Mouse (Mus musculus): ENCODE measurements around the gene Cst11.
"Not testable (repeated sequence)": the region's sequence is repeated elsewhere in the genome, so short reads cannot be mapped to it uniquely, and the experiment has no call there.

Gene Cst11

DNA sequence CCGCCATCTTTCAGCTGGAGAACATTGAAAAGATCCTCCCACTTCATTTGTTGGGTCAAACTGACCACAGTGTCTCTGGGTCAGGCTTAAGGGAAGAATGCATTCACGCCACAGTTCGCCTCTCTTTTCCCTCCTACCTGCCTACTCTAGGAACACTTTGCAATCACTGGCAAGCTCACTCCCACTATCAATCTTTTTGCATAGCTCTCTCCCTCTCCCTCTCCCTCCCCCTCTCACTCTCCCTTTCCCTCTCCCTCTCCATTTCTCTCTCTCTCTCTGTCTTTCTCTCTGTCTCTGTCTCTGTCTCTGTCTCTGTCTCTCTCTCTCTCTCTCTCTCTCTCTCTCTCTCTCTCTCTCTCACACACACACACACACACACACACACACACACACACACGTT is at the start of gene Cst11:
Gene Cst11 (minus strand): TSS at position 101 of the 400 bp plus-strand sequence.
- not testable (repeated sequence) for DNase-seq (ENCODE audit: low read depth in 1 of 2, low spot score in 2 of 2)

DNA sequence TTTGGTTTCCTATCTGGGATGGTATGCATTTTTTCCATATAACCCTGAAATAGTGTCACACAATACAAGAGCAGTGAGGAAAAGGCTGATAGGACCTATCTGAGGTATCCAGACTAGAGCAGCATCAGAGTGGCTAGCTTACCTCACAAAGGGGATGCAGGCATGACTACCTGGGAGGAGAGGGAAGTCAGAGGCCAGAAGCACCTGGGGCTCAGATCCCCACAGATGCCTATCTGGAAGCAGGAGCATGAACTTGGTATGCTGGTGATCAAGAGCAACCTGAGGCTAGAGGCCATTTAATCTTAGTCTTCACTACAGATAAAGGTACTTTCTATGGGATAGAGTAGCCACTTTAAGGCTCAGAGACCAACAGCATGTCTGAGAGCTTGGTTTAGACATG is 48.6 kb upstream of the Cst11 start, which contains the start of gene Cst13:
Gene Cst13 (plus strand): TSS at position 173 of the 400 bp plus-strand sequence.
- DNase-seq (ENCODE audit: low read depth in 1 of 2, low spot score in 2 of 2) = no peak

DNA sequence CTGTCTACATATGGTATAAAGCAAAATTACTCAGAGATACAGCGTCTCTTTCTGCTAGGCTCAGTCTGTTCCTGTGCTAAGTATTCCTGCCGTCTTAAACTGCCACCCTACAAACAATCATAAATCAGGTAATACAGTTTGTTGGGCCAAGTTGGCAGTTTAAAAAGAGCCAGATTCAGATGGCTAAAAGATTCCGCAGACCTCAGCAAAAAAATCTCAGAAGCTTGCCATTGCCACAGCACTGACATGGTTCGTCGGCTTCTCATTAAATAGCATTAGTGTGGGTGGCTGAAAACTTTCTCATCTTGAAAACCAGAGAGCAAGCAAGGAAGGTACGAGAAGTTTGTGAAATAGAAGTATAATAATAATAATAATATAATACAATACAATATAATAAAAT is 35.4 kb upstream of the Cst11 start:
- DNase-seq (ENCODE audit: low read depth in 1 of 2, low spot score in 2 of 2) = no peak

DNA sequence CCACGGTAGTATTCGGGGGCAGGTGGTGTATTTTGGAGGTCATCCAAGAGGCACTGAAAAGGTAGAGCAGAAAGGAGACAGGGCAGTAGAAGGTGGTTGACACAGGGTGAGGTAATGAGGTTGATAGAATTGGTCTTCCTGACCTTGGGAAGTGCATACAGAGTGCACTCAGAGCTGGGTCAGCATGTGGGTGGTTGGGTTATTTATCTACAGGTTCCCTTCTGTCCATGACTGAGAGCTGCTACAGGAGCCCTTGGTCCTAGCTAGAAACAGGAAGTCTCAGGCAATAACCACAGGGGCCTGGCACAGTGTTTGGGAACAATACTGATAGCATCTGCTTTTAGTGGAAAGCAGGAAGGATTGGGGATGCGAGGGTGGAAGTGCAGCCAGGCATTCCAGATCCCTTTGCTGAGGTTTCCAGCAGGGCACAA is 30.2 kb upstream of the Cst11 start:
- DNase-seq (ENCODE audit: low read depth in 1 of 2, low spot score in 2 of 2) = no peak

DNA sequence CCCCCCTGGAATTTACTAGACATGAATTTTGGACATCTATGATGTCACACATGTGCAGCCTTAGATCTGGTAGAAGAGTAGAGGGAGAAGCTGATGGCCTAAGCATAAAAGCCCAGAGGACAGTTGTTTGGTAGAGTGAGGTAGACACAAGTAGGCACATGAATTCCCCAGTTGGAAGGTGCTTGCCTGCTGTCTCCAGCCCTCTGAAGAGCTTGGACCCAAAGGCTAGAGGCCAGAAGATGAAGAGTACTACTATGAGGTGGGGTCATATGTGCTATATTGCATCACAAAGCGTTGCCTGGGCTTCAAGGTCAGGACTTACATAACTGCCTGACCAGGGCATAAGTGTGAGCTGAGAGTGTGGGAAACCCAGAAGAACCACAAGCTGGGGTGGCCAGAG is 27.2 kb upstream of the Cst11 start, which contains the start of gene Cst8:
Gene Cst8 (plus strand): TSS at position 301 of the 400 bp plus-strand sequence.
- no peak for DNase-seq (ENCODE audit: low read depth in 1 of 2, low spot score in 2 of 2)

DNA sequence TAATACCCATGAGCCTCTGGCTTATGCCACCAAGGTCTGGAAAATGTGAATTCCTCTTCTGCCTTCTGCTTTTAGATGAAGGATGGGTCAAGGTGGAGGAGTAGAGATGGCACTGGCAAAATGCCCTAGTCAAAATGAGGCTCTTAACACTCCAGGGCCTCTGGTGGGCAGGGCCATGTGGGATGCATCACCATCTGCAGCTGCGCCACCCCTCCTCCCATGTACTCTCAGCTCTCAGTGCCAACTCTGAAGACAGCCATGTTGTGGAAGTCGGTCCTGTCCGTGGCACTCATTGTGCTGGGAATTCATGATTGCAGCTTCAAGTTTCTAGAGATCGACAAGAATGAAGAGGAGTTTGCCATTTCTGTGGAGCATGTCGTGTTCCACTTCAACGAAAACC is 17.8 kb upstream of the Cst11 start, which contains the start of gene Cst12:
Gene Cst12 (plus strand): TSS at position 220 of the 400 bp plus-strand sequence.
- DNase-seq (ENCODE audit: low read depth in 1 of 2, low spot score in 2 of 2) = no peak

DNA sequence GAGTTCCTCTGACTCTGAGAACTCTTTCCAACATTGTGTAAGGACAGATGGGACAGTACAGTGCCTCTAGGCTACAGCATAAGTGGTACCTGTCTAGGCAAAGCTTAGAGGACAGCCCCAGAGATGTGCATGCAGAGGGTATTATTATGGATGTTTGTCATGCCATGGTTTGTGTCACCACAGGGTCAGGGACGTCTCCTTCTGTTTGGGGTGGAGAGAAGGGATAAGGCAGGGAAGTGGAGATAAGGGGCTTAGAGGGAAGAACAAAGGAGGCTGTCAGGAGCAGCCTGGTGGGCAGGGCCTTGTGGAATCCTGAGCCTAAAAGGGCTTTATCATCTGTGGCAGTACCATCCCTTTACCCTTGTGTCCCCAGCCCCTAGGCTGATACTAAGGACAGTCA is 10.4 kb upstream of the Cst11 start, which contains the start of gene 8030411F24Rik:
Gene 8030411F24Rik (plus strand): TSS at position 301 of the 400 bp plus-strand sequence.
- DNase-seq (ENCODE audit: low read depth in 1 of 2, low spot score in 2 of 2) = no peak

DNA sequence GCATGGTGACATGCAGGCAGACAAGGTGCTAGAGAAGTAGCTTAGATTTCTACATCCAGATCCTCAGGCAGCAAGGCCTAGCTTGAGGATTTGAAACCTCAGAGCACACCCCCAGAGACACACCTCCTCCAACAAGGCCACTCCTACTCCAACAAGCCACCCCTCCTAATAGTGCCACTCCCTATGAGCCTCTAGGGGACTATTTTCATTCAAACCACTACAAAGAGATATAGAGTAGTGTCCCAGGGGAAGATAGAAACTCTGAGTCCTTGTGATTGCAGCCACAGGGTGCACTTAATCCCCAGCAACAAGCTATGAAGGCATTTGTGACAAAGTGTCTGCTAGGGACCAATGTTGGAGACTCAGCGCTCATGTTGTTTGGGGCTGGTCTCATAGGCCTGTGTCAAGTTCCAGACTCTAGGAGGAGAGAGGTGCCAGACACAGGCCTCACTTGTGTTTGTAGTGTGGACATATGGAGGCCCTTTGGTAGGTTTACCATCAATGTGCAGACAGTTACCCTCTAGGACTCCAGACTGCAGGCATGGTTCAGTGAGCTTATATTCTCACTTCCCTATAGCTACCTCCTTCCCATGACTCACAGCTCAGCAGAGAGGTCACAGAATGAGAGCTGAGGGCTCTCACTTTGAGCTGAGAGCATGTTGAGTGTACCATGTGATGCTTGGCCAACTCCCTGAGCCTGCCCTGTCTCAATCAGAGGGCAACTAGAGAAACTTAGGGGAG is 7.5 kb downstream of the Cst11 start:
- DNase-seq (ENCODE audit: low read depth in 1 of 2, low spot score in 2 of 2) = peak in 1 of 2 experiments; percentile 3

DNA sequence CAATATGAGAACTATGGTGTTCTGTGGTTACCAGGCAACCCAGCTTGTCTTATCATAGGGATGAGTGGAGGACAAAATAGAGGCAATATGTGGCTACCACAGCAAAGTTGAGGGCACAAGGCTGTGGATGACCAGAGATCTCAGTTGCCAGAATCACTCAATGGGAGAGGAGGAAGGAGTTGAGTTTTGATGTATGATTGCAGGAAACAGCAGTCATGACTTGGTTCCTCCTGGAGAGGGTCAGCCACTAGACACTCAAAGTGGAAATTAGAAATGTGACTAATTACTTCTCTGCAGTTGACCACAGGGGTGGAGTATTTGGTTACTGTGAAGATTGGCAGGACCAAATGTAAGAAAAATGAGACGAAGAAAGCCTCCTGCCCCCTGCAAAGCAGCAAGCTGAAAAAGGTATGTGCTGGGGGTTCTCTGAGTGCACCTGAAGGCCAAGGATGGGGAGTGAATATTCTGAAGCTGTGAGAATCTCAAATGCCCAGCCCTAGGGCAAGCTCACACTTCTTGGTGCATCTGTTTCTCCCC is 16.9 kb downstream of the Cst11 start:
- DNase-seq (ENCODE audit: low read depth in 1 of 2, low spot score in 2 of 2) = no peak

DNA sequence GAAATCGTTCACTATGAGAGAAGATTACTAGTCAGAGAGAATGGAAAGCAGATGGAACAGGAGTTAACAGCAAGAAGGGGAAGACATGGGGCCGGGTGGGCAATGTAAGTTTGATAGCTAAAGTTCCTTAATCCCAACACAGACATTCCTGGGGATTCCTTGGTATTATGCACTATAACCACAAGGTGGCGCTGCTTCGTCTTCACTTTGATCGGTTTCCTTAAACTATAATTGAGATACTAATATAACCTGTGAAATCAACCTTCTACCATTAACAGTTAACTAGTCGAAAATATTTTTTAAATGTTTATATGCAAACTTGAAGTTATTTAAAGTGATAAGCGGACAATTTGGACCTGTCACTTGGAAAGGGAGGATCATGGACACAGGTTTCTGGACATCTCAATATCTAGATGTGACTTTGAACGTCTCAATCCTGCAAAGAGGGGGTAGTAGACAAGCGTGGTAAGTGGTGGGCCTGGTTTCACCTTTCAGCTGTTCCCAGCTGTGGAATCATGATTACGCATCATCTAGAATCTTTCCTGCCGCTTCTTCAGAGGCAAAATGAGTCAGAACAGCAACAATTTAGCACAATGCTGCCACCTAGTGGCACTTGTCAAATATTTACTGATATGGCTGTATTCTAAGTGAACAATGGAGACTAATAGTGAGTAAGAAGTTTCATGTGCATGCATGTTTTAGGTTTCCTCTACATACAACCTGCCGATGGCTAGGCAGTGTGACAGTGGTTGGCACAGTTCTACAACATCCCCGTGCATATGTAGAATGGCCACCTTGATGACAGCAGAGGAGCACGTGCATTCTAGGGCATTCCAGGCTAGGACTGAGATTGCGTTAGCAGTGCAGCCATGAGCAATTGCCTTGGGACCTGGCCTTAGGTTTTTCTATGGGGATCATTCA is 19.1 kb downstream of the Cst11 start:
- DNase-seq (ENCODE audit: low read depth in 1 of 2, low spot score in 2 of 2) = peak; percentile 24 to 49

DNA sequence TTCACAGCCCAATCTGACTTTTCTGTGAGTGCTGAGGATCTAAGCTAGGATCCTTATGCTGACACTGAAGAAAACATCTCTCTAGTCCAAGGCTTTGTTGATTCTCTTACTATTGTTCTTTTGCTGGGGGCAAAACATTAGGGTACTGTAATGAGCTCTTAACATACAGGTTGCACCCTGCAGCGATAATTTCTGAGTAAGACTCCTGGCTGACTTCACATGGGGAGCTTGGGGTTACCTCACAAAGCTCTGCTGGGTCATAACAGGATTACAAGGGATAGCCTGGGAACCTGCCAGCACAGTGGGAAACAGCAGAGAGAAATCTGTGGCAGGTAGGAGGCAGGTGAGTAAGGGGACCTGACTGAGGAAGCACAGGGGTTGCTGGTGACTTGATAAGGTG is 21.2 kb downstream of the Cst11 start, which contains the start of gene Cstl1:
Gene Cstl1 (plus strand): TSS at position 301 of the 400 bp plus-strand sequence.
- DNase-seq (ENCODE audit: low read depth in 1 of 2, low spot score in 2 of 2) = no peak

DNA sequence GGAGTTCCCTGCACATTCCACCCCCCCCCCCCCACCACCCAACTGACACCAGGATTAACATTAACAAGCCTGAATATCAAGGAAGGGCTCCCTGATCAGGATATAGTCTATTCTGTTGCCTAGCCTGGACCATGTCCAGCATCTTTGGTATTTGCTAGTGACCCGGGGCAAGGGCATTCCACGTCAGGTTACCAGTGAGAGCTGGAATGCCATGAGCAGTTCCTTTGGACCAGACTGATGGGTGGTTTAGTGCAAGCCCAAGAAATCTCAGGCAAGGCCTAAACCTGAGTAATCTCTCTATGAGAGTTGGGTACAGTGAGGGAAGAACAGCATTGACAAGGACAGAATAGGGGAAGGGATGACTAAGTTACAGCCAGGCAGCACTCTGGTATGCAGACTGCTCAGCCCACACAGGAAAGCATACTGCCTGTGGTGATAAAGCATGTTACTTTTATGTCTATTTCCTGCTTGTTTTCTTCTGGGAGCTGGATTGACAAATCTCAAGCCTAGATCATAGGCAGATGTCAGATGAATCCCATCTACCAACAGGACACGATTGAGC is 27.4 kb downstream of the Cst11 start:
- DNase-seq (ENCODE audit: low read depth in 1 of 2, low spot score in 2 of 2) = no peak

DNA sequence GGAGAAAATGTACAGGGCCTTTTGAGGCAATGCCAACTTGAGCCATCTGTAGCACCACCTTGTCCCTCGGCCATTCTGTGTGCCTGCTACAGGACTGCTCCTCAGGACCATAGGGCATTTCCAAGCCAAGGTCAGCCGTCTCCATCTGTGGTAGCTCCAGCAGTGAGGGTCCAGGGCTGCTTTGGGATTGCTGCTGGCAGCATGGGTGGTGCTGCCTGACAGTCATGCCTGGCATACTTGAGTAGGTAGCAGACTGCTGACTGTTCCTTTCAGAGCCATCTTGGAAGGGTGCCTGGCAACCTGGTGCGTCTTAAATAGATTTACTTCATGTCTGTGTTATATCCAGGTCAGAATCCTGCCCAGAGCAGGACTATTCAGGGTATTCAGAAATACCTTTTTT is 28.3 kb downstream of the Cst11 start:
- DNase-seq (ENCODE audit: low read depth in 1 of 2, low spot score in 2 of 2) = no peak

DNA sequence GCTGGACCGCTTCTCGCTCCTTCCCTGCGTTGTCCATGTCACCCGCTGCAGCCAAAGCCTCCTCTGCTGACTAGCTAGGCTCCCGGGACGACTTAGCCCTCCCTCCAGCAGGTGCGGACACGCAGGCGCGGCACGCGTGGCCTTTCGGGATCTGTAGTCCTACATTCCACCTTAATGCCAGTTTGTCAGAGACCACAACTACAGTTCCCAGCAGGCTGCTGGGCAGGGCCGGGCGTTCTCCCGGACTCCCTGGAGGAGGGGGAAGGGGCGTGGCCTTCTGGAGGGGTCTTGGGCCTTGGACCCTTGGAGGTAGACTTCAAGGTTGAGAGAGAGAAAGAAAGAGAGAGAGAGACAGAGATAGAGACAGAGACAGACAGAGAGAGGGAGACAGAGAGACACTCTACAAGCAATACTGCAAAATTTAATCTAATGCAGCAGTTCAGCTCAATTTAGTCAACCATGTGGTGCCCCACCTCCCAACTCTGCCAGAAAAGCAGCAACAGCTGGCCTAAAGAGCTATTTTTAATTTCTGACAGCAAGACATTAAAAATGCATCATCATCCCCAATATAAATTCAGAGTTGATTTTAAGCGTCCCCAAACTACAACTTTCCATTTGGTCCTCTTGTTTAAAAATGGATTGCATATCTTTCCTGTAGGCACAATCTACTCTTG is 38.8 kb downstream of the Cst11 start, which contains the start of gene Napb:
Gene Napb (minus strand): TSS at position 141 of the 674 bp plus-strand sequence.
- DNase-seq (ENCODE audit: low read depth in 1 of 2, low spot score in 2 of 2) = peak; percentile 30 to 34

DNA sequence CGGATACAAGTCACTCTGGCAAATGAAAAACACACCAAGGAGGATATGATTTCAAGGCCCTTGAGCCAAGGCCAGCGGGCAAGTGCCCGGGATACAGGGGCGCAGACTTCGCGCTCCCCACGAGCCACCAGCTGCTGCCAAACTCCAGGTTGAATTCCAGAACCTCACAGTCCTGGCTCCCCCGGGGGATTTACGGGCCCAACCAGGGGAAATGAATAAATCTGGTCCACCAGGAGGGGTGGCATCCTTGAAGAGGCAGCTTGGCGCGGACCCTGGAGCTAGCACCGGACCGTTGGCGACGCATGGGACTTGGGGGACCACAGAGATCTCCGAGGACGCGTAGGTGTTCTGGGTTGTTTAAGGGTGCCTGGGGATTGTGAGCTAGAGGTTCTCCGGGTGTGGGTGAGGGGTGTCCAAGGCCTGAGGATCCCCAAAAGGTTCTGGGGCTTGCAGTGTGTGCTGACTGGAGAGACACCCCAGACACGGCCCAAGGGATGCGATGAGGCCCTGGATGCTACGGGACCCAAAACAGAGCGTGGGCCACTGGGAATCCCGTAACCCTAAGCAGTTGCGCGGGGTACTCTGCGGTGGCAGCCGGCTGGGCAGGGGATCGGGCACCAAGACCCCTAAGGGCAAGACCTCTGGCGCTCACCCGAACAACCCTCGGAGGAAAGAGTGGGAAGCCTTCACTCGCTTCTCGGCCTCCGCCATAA is 39.5 kb downstream of the Cst11 start:
- no peak for DNase-seq (ENCODE audit: low read depth in 1 of 2, low spot score in 2 of 2)

DNA sequence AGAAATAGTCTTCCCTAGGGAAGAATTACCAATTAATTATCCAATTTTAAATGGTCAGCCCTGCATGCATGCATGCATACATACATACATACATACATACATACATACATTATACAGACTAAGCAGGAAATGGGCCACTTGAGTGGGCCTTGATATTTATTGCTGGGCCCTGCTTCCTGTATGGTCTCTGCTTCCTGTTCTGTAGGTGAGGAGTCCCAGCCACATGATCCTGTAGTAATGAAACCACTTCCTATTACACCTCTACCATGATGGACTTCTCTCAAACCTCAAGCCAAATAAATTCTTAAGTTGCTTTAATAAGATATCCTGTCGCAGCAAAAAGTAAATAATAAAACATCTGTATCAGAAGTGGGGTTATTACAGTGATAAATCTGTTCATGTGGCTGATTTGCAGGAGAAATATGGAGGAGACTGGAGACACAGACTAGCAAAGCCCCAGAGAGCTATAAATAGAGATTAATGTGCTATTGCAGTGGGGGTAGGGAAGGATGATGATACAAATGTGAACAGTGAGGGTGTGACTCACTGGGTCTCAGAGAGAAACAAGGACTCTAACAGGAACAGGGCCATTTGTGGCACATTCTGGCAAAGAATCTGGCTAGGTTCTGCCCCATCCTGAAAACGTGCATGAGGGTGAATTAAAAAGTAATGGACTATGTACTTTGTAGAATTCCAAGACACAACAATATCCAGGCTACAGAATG is 51.9 kb downstream of the Cst11 start:
- no peak for DNase-seq (ENCODE audit: low read depth in 1 of 2, low spot score in 2 of 2)
